Mouse (Mus musculus) neutrophil, adult 5-6 weeks (primary cell): ENCODE results near the gene Myh13. TPM values are rescaled to one million over a fixed set of nuclear protein-coding genes. Genes with fewer than 3 reads are reported as not detected.

Experiments used
- ATAC-seq: fragments of 151-379, 151-347 bp; 2 replicates; pipeline ENCODE4 v1.8.0; 2017; ENCODE audit warnings: mild to moderate bottlenecking, moderate TSS enrichment; ENCODE audit not compliant: insufficient number of reproducible peaks, poor library complexity, low FRiP score, severe bottlenecking; ENCODE audit errors: extremely low read depth
- total RNA-seq: library from RNA; stranded (forward); fragments of 200-1000 nt; gene quantifications from 2 replicates; pipeline ENCODE4 v1.2.3, GENCODE M21; 2017

Gene Myh13
- total RNA-seq, 1 experiment from 2014 or later, result not detected

DNA sequence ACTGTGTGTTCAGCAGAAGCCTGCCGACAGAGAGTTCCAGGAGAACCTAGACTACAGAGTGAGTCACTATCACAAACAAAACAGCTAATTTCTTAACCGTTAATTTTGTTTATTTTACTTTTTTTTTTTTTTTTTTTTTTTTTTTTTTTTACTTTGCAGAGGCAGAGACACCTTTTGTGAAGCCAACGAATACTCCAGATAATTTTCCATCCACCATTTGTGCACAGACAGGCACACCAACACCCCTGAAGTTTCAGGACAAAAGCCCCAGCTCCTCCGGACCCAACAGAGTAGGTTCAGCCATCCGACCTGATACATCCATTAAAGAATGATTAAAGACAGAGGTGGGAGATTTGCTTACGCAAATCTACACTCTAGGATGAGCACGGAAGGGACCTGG, 63.2 kb downstream of the Myh13 start:
- no peak for ATAC-seq

DNA sequence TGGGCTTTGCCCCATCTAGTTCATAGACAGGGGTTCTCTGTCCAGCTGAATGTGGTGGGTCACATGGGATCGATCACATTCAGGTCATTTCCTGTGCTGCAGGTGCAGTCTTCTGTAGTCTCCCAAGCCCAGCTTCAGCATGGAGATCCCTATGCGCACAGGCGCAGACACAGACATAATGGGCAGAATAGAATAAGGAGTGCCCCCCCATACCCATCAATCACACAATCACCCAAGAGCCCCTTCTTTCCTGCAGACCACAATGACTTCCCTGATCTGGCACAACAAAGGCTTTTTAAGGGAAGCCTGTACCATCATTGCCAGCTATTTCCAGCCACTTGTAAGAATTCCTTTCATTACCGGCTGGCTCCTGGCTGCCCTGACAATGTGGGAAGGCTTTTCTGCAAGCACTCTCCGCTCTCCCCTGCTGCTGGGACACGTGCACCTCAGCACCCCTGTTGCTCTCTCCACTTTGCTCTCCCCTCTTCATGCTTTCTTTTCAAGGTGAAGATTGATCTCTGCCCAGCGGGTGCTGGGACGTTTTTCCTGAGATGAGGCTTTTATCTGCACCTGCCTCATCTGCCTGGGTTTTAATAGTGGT, 65.5 kb downstream of the Myh13 start:
- ATAC-seq, result no peak

DNA sequence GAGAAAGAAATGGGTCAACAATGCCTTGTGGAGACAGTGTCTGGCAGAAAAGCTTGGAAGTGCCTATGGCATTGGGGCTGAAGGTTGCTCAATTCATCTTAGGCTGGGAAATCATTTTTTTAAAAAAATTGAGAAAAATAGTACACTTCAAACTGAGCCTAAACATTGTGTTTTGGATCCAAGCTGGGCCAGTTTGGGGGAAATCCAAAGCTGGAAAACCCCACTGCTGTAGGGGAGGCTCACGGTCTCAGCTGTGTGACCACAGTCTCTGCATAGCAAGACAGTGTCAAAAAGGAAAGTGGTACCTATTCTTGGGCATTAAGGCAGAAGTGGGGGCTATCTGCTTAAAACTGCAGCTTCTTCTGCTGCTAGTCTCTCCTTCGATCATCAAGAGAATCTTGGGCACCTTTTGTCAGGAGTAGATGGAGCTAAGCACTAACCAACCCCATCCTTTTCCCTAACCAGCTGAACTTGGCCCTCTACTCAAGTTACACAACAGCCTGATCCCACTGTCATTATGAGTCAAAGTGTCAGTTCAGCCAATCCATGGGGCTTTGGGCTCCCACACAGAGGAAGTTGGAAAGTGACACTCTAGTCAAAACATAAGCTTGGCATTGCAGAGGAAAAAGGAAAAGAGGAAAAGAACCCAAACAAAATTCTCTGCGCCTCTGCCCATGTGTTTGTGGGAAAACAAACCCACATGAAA, 69.4 kb downstream of the Myh13 start:
- no peak for ATAC-seq

DNA sequence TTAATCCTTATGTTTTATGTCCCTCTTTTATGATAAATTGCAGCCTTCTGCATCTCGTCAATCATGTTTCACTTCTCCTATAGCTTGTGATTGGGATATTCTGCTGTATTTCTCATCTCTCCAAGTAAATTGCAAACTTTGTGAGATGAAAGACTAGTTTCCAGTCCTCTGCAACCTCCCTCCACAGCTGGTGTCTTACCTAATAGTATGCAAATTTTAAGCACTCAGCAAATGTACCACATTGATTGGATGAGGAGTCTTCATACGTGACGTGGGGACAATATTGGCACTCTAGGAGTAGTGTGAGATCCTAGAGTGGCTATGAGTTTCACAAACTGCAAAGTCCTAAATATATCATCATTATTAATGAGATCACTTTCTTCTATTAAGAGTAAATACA, 70.9 kb downstream of the Myh13 start:
- ATAC-seq, result no peak

DNA sequence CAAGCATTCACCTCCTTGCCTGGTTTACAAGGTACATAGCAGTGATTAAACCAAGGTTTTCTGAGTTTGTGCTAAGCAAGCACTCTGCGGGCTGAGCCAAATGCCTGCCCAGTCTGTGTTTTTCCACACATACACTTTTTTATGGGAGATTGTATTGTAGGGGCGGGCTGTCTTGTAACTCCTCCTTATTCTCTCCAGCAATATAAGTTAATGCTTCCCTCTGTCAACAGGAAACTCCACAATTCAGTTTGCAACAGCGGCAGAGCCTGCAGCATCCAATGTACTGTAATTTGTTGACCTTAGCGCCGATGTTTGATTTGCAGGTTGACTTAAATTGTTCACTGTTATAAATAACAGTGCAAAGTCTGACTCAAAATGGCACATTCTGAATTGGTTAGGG, 79.5 kb downstream of the Myh13 start:
- ATAC-seq, result no peak

DNA sequence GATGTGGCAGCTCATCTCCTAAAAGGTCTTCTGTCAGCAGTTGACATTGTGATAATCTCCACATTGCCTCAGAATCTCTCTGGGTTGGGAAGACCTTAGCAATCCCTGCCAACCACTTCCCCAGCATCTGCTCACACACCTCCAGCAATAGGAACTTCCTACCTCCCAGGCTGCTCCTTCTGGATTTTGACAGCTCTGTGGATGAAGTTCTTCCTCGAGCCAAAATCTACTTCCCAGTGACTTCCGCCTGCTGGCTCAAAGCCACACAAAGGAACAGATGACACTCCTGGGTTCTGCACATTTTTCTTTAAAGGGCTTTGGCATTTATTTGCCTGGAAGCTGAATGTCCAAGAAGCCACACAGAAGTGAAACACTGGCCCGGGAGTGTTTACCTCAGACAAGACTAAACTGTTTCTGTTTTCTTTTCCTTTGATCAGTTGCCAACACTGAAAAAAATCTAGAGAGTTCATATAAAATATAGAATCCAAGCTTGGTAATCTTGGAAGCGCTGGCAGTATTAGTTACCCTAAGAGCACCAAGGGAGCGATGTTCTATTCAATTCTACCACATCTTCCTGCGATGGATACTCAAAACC, 93.0 kb downstream of the Myh13 start:
- no peak for ATAC-seq

Other genes with a start within 250 kb of the Myh13 start
- gene Myh3, start 243.4 kb upstream of the Myh13 start, total RNA-seq, result not detected in 2 replicates
- gene Myh2, start 150.6 kb upstream of the Myh13 start, total RNA-seq, result not detected in 2 replicates
- not detected in 2 replicates for gene Myh1, start 121.6 kb upstream of the Myh13 start, total RNA-seq
- not detected in 2 replicates for gene Myh4, start 83.6 kb upstream of the Myh13 start, total RNA-seq
- not detected in 2 replicates for gene Myh8, start 44.5 kb upstream of the Myh13 start, total RNA-seq
- 6.0 and 6.5 TPM in 2 replicates for gene Gas7, start 133.8 kb downstream of the Myh13 start, total RNA-seq